Mouse (Mus musculus): ENCODE results near the gene Mmp14. TPM values are rescaled to one million over a fixed set of nuclear protein-coding genes. Genes with fewer than 3 reads are reported as not detected.
A peak's percentile ranks its signal among the peaks of the same experiment; 100 is the strongest.

The Mmp14 gene
- polyA plus RNA-seq, 2 experiments: 251 to 385 TPM

DNA sequence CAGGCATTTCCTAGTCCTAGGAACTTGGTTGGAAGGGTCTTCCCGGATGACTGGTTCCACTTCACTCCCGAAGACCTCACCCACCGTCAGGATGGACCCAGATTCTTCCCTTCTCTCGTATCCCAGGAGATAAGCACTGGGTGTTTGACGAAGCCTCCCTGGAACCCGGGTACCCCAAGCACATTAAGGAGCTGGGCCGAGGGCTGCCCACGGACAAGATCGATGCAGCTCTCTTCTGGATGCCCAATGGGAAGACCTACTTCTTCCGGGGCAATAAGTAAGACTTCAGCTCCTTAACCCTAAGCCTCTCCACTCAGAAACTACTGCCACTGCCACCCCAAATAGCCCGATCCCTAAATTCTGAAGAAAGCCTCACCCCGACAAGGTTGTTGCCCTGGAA, 7.7 kb downstream of the Mmp14 start:
- H3K27me3 ChIP-seq (ENCODE audit: control insufficient read depth, insufficient read depth, low read length): no peaks in the 10 kb centered on the region
- no peak for ATAC-seq (ENCODE audit: low FRiP score, low read depth)
- 92% methylated on average over 12 of the region's 12 CpGs for WGBS
- no peak overlapping the region for H3K4me2 ChIP-seq (replicated peaks; ENCODE audit: low read depth, low read length, severe bottlenecking)
- H3K27ac ChIP-seq (replicated peaks; ENCODE audit: low read depth, low read length): no peak overlapping the region
- peaks cover 30% of the 10 kb centered on the region for H3K4me1 ChIP-seq (ENCODE audit: control insufficient read depth, insufficient read depth, low read length)
- no peak for DNase-seq (ENCODE audit: low spot score)
- no peak overlapping the region for H3K9ac ChIP-seq (ENCODE audit: low read depth, low read length, severe bottlenecking)
- no peak overlapping the region for H3K4me3 ChIP-seq (replicated peaks; ENCODE audit: low read length)
- H3K9me3 ChIP-seq (ENCODE audit: control insufficient read depth, low read length): no peaks in the 10 kb centered on the region
- peaks cover 75% of the 10 kb centered on the region for H3K36me3 ChIP-seq (ENCODE audit: control insufficient read depth, insufficient read depth, low read length)
- no peak for TF ChIP-seq POLR2A (IDR thresholded peaks at IDR 0.05; ENCODE audit: borderline replicate concordance, extremely low read depth, insufficient read depth, insufficient read length)

DNA sequence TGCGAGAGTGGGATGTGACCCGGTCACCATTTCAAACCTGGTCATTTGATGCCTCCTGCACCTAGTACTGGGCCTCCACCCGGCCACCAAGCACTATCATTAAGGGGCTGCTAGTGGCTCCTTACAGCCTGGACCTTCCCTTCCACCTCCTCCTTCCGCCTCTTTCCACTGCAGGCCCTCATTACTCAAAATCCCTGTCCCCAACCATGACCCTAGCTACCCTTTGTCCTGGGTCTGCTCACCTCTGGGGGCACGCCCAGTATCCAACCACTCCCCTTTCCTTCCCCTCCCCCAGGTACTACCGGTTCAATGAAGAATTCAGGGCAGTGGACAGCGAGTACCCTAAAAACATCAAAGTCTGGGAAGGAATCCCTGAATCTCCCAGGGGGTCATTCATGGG, 8.2 kb downstream of the Mmp14 start:
- H3K36me3 ChIP-seq (ENCODE audit: control insufficient read depth, insufficient read depth, low read length): peaks cover 72% of the 10 kb centered on the region
- 63% methylated on average over 7 of the region's 7 CpGs for WGBS
- no peak for DNase-seq (ENCODE audit: low spot score)
- ATAC-seq (ENCODE audit: low FRiP score, low read depth): no peak
- H3K9me3 ChIP-seq (ENCODE audit: control insufficient read depth, low read length): no peaks in the 10 kb centered on the region
- no peak for TF ChIP-seq POLR2A (IDR thresholded peaks at IDR 0.05; ENCODE audit: borderline replicate concordance, extremely low read depth, insufficient read depth, insufficient read length)
- H3K9ac ChIP-seq (ENCODE audit: low read depth, low read length, severe bottlenecking): no peak overlapping the region
- H3K4me2 ChIP-seq (replicated peaks; ENCODE audit: low read depth, low read length, severe bottlenecking): no peak overlapping the region
- H3K4me3 ChIP-seq (replicated peaks; ENCODE audit: low read length): no peak overlapping the region
- peaks cover 30% of the 10 kb centered on the region for H3K4me1 ChIP-seq (ENCODE audit: control insufficient read depth, insufficient read depth, low read length)
- H3K27ac ChIP-seq (replicated peaks; ENCODE audit: low read depth, low read length): no peak overlapping the region
- no peaks in the 10 kb centered on the region for H3K27me3 ChIP-seq (ENCODE audit: control insufficient read depth, insufficient read depth, low read length)

DNA sequence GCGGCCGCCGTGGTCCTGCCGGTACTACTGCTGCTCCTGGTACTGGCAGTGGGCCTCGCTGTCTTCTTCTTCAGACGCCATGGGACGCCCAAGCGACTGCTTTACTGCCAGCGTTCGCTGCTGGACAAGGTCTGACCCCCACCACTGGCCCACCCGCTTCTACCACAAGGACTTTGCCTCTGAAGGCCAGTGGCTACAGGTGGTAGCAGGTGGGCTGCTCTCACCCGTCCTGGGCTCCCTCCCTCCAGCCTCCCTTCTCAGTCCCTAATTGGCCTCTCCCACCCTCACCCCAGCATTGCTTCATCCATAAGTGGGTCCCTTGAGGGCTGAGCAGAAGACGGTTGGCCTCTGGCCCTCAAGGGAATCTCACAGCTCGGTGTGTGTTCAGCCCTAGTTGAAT, 9.1 kb downstream of the Mmp14 start:
- Histone ChIP-seq H3K36me3 (ENCODE audit: control insufficient read depth, insufficient read depth, low read length) (peaks cover 64% of the 10 kb centered on the region), H3K9me3 (ENCODE audit: control insufficient read depth, low read length) (no peaks in the 10 kb centered on the region), H3K4me2 (replicated peaks; ENCODE audit: low read depth, low read length, severe bottlenecking) (no peak overlapping the region), H3K4me1 (ENCODE audit: control insufficient read depth, insufficient read depth, low read length) (peaks cover 25% of the 10 kb centered on the region), H3K4me3 (replicated peaks; ENCODE audit: low read length) (no peak overlapping the region), H3K27me3 (ENCODE audit: control insufficient read depth, insufficient read depth, low read length) (no peaks in the 10 kb centered on the region), H3K27ac (replicated peaks; ENCODE audit: low read depth, low read length) (no peak overlapping the region), H3K9ac (ENCODE audit: low read depth, low read length, severe bottlenecking) (no peak overlapping the region)
- no peak for TF ChIP-seq POLR2A (IDR thresholded peaks at IDR 0.05; ENCODE audit: borderline replicate concordance, extremely low read depth, insufficient read depth, insufficient read length)
- ATAC-seq (ENCODE audit: low FRiP score, low read depth): no peak
- DNase-seq (ENCODE audit: low spot score): no peak
- 93% methylated on average over 14 of the region's 14 CpGs for WGBS

DNA sequence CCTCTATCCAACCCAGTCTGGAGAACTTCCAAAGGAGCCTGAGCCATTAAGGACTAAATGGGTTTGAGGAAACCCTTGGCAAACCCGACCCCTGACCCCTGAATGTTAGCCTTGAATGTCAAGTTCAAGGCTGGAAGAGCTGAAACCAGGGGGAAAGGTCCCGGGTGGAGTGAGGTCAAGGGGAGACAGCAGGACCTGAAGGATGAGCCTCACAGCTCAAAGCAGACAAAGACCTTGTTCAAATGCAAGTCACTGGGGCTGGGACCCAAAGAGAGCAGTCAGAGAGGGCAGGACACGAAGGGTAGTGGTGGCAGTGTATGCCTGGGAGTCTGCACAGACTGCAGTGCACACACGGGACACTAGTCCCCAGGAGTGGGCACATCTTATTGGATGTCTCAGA, 10.0 kb downstream of the Mmp14 start:
- DNase-seq (ENCODE audit: low spot score): no peak
- Histone ChIP-seq H3K27me3 (ENCODE audit: control insufficient read depth, insufficient read depth, low read length) (no peaks in the 10 kb centered on the region), H3K9ac (ENCODE audit: low read depth, low read length, severe bottlenecking) (no peak overlapping the region), H3K4me1 (ENCODE audit: control insufficient read depth, insufficient read depth, low read length) (peaks cover 25% of the 10 kb centered on the region), H3K4me2 (replicated peaks; ENCODE audit: low read depth, low read length, severe bottlenecking) (no peak overlapping the region), H3K4me3 (replicated peaks; ENCODE audit: low read length) (no peak overlapping the region), H3K36me3 (ENCODE audit: control insufficient read depth, insufficient read depth, low read length) (peaks cover 56% of the 10 kb centered on the region), H3K27ac (replicated peaks; ENCODE audit: low read depth, low read length) (no peak overlapping the region), H3K9me3 (ENCODE audit: control insufficient read depth, low read length) (no peaks in the 10 kb centered on the region)
- no peak for TF ChIP-seq POLR2A (IDR thresholded peaks at IDR 0.05; ENCODE audit: borderline replicate concordance, extremely low read depth, insufficient read depth, insufficient read length)
- no peak for ATAC-seq (ENCODE audit: low FRiP score, low read depth)
- WGBS: 88% methylated on average over 4 of the region's 4 CpGs

DNA sequence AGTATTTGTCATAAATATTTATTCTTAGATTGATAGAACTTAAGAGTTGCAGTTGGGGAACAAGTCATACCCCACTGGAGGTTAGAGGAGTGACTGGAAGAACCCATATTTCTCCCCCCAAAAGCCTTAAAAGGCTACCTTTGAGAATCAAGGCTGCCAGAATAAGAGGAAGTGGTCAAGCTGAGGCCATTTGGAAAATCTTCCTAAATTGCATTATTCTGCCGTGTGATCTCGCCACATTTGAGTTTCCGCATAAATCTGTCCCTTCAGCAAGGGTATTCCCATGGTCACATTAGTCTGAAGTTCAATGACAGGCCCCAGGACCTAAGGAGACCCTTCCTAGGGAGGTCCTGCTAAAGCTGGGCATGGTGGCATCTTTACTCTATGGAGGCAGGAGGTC, 11.1 kb downstream of the Mmp14 start:
- H3K4me1 ChIP-seq (ENCODE audit: control insufficient read depth, insufficient read depth, low read length): peaks cover 25% of the 10 kb centered on the region
- H3K27me3 ChIP-seq (ENCODE audit: control insufficient read depth, insufficient read depth, low read length): no peaks in the 10 kb centered on the region
- peak overlapping the region; percentile 22; the same call in 1 of the 2 replicates for H3K4me2 ChIP-seq (replicated peaks; ENCODE audit: low read depth, low read length, severe bottlenecking)
- DNase-seq (ENCODE audit: low spot score) (no peak), ATAC-seq (ENCODE audit: low FRiP score, low read depth) (no peak)
- peak overlapping the region; percentile 86 for H3K27ac ChIP-seq (replicated peaks; ENCODE audit: low read depth, low read length)
- WGBS: 82% methylated on average over 3 of the region's 3 CpGs
- H3K36me3 ChIP-seq (ENCODE audit: control insufficient read depth, insufficient read depth, low read length): peaks cover 44% of the 10 kb centered on the region
- no peaks in the 10 kb centered on the region for H3K9me3 ChIP-seq (ENCODE audit: control insufficient read depth, low read length)
- TF ChIP-seq POLR2A (IDR thresholded peaks at IDR 0.05; ENCODE audit: borderline replicate concordance, extremely low read depth, insufficient read depth, insufficient read length): no peak
- H3K9ac ChIP-seq (ENCODE audit: low read depth, low read length, severe bottlenecking): no peak overlapping the region
- H3K4me3 ChIP-seq (replicated peaks; ENCODE audit: low read length): no peak overlapping the region

DNA sequence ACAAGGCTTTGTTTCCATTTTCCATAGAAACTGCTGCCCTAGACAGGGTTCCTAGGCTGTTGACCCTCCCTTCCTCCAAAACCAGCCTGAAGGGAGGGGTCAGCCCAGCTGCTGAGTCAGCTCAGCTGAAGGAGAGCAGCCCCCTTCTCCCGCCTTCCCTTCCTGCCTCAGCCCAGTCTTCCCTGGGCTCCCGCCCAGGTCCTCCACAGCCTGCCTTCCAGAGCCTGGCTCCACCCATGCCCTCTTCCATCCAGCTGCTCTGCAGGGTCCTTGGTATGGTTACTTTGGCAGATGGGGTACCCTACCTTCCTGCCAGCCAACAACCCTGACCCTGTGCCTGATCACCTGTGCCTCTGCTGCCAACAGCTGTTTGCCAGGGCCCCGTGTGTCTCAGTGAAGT, 11.8 kb downstream of the Mmp14 start:
- peak overlapping the region; percentile 22 for H3K4me2 ChIP-seq (replicated peaks; ENCODE audit: low read depth, low read length, severe bottlenecking)
- no peak overlapping the region for H3K4me3 ChIP-seq (replicated peaks; ENCODE audit: low read length)
- DNase-seq (ENCODE audit: low spot score): peak; percentile 86
- TF ChIP-seq POLR2A (IDR thresholded peaks at IDR 0.05; ENCODE audit: borderline replicate concordance, extremely low read depth, insufficient read depth, insufficient read length): no peak
- H3K9me3 ChIP-seq (ENCODE audit: control insufficient read depth, low read length): no peaks in the 10 kb centered on the region
- peak overlapping the region; percentile 86 for H3K27ac ChIP-seq (replicated peaks; ENCODE audit: low read depth, low read length)
- peaks cover 25% of the 10 kb centered on the region for H3K4me1 ChIP-seq (ENCODE audit: control insufficient read depth, insufficient read depth, low read length)
- no peaks in the 10 kb centered on the region for H3K27me3 ChIP-seq (ENCODE audit: control insufficient read depth, insufficient read depth, low read length)
- 12% methylated on average over 3 of the region's 3 CpGs for WGBS
- peaks cover 38% of the 10 kb centered on the region for H3K36me3 ChIP-seq (ENCODE audit: control insufficient read depth, insufficient read depth, low read length)
- H3K9ac ChIP-seq (ENCODE audit: low read depth, low read length, severe bottlenecking): peak overlapping the region; percentile 8; the same call in 1 of the 2 replicates
- ATAC-seq (ENCODE audit: low FRiP score, low read depth): peak; percentile 86

Data from limb, embryonic 14.5 days (tissue).